Mouse (Mus musculus) lung, postnatal 4 days (tissue): ENCODE results near the gene Syne2.
"Not testable (repeated sequence)": the region's sequence is repeated elsewhere in the genome, so short reads cannot be mapped to it uniquely, and the experiment has no call there.

ENCODE experiments used
- DNase-seq, 2 experiments: peaks; one replicate each; pipeline ENCODE4 v3.0.0; 2021

The Syne2 gene

DNA sequence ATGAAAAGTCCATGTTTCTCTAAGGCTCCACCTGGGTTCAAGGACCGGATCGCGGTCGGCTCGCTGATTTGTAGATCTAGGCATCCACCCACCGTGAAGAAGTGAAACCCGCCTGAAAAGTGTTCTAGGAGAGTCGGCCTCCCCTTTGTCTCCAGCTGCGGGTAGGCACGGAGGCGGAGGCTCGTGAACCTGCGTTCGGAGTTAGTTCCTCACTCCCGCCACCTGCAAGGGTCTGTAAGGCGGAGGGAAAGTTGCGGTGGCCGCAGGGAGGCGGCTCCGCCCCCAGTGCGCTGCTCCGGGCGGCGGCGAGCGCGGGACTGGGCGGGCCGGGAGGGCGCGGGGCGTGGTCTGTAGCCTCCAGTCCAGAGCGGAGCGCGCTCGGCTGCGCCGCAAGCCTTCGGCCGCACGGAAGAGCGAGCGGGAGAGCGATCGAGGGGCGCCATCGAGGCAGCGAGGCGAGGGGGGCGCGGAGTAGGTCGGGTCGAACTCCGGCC lies at the start of gene Syne2:
Gene Syne2 (plus strand): TSS at position 176 of the 494 bp plus-strand sequence.
- DNase-seq = peak; percentile 88 to 90

DNA sequence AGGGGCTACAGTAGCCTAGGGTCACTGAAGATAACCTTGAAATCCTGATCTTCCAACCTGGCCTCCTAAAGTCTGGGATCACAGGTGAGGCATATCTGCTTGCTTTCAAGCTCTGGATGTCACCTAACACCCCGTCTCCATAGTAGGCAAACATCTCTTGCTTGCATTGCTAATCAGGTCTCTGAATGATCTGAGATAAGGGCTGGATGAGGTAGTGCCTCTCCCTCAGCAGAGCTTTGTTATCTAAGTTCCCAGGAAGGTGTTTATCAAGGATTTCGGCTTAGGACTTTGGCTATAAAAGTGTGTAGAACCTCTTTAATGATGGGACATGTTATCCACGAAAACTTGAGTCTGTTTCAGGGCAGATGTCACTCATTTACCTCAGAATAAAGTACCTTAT lies 46.5 kb upstream of the Syne2 start:
- DNase-seq = no peak

DNA sequence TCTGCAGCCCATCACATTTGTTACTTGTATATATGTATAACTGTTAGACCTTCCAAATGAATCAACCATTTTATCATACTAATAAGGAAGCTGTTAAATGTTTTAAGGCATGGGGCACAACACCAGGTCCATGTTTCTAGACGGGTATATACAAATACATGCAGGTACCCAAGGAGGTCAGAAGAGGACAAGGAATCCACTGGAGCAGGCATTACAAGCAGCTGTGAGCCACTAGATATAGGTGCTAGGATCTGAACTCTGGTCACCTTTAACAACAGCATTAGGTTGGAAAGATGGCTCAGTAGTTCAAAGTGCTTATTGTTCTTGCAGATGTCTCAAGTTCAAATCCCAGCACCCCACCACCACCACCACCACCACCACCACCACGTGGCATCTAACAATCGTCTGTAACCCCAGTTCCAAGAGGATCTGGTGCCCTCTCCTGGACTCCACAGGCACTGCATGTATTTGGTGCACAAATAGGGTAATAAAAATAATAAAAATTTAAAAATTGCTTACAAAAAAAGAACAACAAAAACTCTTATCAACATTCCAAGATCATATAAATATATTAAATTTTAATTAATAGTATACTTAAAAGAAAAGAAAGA lies 45.4 kb upstream of the Syne2 start:
- DNase-seq = peak; percentile 43 to 70

DNA sequence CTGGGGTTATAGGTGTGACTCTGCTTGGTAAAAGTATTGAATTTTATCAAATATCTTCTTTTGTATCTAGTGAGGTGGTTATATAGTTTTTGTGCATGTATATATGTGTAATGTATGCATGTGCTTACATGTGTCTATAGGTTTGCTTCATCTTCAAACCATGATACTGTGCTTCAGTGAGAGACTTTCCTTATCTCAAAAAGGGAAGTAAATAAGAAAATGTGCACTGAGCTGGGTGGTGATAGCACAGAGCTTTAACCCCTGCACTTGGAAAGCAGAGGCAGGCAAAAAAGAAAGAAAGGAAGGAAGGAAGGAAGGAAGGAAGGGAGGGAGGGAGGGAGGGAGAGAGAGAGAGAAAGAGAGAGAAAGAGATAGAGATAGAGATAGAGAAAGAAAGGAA lies 36.5 kb upstream of the Syne2 start:
- DNase-seq = no peak

DNA sequence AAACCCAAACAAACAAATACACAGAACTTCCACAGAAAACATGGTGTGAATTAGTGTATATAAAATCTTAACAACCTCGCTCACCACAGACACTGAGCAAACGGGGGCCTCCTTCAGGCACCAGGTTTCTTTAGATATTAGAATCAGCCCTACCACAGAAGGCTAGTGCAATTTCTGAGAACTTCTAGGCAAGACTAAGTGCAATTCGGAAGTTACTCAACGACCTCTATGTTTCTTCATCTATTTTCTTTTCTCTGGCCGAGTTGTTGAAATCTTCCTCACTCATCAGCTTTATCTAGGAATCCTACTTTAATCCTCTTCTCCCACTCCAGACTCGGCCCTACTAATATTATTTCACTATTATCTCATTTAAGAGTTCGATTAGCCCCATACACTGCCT lies 35.9 kb upstream of the Syne2 start:
- DNase-seq = no peak

DNA sequence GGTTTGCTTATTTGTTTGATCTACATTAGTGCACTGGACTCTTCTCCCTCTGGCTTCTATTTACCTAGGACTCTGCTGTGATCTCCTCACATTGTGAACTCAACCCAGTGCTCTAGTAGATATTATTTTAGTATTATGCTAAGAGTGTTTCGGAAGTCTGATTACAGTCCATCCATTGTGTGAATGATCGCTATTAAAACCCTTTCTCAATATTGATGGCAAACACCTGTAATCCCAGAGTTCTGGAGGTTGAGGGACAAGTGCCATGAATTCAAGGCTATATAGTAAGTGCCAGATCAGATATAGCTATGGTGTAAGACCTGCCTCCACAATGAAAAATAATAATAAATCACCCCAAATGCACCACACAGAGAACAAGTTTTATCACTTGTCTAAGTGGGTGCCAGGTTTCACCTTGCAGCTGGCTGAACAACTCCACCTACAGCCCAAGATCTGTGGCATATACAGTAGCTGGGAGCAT lies 33.6 kb upstream of the Syne2 start:
- no peak for DNase-seq

DNA sequence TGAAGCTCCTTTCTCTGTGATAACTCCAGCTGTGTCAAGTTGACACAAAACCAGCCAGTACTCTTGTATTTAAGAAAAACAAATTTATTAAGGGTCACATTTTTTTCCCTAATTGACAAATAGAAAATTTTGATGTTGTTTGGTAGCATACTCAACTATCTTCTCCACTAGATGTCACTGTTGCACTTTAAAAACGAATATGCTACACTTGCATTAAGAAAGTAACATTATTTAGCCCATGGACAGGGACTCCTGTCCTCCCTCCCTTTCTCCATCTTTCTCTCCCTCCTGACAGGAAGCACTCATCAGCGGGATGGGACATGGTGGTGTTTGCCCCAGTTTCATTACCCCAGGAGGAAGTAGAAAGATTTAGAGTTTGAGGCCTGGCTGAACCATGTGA lies 31.3 kb upstream of the Syne2 start:
- not testable (repeated sequence) for DNase-seq

DNA sequence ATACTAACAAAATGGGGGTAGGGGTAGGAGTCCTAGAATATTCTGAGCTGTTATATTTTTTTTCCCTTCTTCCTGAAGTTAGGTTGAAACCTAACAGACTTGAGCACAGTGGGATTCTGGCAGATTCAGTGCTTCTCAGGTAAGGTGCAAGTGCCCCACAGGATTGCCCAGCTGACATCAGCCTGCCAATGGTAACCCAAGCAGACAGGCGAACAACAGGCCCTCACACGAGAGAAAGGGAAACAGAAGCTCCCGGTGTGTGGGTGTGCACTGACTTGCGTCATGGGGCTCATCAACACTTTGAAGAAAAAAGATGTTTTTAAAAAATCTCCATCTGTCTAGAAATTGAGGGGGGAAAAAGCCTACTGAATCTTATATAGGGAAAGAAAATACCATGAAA lies 28.5 kb upstream of the Syne2 start:
- peak in 1 of 2 experiments; percentile 12 for DNase-seq

DNA sequence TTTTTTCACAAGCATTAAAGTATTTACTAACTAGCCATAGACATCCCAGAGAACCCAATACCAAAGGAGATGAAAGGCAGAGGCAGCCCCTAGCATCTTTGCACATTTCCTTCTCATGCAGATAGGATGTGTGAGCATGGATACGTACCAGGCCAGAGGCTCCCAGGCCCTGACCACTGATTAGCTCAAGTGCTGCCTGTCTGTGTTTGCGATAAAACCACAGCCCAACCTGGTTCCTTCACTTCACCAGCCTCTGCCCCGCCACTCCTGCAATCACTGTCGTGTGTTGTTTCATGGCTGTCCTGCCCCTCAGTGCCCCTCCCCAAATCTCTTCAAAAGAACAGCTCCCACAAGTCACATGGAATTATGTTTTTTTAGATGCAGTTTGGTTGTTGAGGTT lies 23.4 kb upstream of the Syne2 start:
- no peak for DNase-seq

DNA sequence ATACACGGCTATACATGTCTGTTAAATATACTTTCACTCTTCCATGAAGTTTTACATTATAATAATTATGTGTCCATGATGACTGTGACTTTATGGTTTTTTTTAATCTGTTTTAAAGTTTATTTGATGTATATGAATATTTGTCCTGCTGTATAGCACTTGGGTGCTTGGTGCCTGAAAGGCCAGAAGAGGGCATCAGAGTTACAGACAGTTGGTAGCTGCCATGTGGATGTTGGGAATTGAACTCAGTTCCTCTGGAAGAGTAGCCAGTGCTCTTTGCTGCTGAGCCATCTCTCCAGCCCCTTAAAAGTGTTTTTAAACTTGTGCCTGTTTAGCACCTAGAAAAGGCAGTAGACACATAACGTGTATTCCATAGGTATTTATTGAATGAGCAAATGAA lies 21.4 kb upstream of the Syne2 start:
- no peak for DNase-seq

DNA sequence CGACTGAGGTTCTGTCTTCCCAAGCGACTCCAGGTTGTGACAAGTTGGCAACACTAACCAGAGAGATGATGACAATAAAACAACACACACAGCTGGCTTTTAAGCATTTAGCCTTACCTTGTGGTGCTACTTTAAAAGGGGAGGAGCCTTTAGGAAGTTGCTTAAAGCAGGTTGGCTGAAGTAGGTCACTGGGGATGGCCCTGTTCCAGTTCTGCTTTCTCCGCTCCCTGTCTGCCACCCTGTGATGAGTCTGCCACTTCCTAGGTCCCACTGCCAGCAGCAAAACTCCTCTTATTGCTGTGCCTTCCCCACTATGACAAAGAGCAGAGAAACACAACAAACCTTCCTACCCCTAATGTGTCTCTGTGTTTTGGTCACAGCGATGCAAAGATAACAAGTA lies 11.7 kb upstream of the Syne2 start:
- DNase-seq = no peak

DNA sequence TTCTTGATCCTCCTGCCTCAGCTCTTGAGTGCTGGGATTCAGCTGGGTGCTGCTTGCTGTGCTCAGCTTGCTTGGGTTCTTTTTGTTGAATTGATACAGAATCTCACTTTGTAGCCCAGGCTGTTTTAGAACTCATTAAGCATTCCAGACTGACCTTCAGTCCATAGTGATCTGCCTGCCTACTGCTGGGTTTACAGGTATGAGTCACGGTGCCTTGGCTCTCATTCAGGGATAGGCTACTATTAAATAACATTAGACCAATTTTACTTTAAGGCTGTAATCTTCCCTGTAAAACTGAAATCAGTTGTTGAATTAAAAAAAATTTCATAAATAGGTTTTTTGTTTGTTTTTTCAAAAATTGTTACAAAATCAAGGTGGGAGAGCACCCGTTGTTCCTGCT lies 4.2 kb upstream of the Syne2 start:
- DNase-seq = no peak

DNA sequence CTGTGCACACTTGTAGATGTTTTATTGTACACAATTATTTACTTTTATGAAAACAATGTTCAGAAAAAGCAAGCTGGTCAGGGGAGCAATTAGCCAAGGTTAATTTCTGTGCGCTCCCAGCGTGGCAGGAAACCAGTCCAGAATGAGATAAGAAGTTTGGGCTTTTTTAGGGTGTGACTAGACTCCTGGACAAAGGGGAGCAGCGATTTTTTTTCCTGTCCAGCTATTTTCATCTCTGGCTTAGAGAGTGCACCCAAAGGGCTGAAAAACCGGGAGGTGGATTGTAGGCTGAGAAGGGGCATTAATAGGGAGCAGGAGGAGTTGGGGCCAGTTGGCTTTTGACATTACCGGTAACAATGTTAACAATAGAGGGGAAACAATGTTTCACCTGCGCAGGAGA lies 3.4 kb upstream of the Syne2 start:
- DNase-seq = no peak

DNA sequence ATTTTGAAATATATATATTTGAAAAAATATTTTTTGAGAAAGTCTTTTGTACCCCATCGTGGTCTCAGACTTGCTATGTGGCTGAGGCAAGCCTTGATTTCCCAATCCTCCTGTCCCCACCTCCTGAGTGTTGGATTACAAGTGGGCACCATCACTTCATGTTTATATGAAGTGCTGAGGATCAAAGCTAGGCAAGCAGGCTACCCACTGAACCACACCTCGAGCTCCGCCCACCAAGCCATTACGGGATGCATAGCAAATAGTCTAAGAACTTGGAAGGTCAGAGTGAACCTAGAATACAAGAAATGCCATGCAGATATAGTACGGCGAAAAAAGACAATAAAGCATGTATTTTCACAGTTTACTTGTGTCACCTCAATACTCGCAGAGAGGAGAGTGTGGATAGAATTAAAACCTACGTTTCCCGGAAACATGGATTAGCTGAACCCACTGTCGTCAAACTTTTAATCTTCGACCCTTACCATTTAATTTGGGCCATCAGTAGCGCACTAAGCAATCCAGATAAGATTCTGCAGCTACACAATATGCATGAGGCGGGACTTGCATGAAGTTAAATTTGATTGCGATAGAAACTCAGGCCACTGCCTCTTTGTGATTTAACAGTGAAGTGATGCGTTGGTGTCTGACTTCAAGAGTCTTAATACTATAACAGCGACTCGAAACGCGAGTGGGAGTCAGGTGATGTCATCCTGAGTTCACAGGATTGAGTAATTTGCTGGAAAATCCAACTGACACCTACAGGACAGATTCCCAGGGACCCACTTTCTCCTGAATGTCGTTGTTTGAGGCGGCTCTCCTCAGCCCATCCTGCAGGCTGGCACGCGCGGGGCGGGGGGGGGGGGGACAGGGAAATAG lies 715 bp upstream of the Syne2 start:
- DNase-seq = peak in 1 of 2 experiments; percentile 44

DNA sequence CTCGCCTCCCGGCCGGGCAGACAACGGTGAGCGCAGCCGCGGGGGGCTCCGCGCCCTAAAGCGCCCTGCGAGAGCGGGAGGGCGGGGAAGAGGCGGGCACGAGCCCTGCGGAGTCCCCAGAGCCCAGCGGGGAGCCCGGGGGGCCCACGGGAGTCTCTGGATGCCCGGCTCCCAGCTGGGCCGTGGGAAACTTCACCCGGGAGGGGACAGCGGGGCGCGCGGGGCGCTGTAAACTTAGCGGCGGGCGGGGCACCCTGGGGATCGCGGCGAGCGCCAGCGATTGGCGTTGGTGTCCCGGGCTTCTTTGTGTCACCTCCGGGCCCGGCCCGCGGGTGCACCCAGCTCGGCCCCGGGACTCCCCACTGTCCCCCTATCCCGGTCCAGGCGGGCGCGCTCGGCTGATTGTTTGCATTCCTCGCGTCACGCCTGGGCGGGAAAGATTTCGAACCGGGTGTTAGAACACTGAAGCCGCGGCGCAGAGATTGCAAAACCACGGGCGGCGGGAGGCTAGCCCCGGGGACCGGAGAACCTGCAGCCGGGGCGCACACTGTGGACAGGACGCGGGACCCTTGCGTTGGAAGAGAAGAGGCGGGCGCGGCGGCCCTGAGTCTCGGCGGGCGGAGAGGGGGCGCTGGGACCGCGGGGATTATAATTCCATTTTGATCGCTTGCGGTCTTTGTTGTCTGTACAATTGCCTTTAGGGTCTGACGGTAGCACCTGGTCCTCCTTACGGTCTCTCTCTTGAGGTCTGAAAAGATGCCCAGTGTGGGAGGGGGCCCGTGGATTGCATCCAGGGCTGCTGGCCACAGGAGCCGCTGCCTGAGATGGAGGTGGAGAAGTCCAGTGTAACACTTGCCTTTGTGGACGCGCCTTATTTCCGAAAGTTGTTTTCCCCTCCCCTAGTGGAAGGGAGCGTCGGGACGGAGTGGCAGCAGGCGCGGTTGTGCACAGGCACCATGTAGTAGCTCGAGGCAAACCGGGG lies 810 bp downstream of the Syne2 start:
- DNase-seq = peak; percentile 78 to 82

DNA sequence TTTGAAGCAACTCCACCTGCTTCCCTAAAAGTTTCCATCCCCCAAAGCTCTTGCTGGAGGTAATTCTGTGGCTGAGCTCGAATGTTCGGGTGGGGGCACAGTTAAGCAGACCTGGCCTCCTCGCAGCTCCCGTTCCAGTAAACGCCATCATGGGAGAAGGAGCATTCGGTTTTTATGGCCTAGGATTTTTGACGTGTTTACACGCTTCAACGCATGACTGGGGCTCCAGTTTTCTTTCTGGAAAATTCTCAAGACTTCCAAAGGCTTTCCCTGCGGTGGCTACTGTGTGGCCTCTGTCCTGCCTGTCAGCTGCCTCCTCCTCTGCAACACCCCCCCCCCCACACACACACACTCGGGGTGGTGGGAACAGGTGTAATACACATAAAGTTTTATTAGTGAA lies 1.5 kb downstream of the Syne2 start:
- no peak for DNase-seq

DNA sequence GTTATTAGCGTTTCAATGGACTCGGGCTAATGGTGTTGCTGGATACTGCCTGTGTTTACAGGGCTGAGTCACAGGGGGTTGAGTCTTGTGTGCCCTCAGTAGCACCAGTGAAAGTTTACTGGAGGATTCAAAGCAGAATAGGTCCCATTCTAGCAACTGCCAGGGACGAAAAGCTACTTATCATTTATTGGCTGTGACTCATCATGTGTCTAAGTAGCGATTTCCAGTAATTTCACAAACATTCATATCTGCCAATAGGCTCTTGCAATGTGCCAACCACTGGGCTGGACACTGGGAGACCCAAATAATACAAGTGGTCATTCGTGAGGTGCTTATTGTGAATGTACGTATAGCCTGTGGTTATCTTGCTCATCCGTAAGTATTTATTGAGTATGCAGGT lies 2.3 kb downstream of the Syne2 start:
- DNase-seq = no peak

DNA sequence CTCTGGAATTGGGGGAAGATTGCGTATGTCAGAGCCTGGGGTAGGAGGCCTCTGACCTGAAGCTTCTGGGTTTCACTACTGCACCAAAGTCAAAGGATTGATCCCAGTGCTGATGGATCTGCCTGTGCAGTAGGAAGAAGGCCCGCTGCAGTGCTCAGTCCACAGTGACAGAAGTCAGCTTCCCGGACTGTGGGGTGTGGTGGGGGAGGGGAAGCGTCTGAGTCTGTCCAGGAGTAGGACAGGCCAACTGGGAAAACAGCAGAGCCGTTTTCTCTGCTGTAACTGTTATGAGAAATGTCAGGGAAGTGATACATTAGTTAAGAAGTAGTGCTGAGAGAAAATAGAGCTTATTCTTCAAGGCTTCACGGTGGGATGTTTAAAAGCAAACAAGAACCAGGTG lies 4.2 kb downstream of the Syne2 start:
- no peak for DNase-seq

DNA sequence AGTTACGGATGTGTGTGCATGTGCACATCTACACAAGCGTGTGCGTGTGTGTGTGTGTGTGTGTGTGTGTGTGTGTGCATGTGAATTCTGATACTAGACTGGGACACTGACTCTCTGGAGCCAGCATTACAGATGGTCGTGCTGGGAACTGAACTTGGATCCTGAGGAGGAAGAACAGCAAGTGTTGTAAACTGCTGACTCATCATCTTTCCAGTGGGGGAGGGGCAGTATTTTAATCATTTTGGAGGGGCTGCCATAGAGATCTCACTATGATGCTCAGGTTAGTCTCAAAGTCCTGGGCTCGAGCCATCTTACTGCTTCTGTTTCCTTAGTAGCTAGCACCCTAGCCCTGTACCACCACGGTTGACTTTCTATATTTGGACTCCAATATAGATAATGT lies 5.5 kb downstream of the Syne2 start:
- DNase-seq = no peak

DNA sequence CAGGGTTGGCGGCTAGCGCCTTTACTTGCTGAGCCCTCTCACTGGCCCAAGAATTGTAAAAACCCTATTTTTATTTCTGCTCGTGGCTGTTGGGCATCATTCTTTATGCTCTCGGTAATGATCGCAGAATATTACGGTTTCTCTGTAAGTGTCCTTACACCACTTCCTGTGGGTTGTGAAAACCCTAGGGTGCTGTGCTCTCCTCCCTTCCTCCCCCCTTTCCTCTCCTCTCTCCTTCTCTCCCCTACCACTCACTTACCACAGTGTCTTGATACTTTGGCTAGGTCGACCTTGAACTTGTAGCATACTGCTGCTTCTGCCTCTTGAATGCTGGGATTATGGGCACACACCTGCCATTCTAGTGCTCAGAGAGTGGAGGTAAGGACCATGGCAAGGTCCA lies 7.5 kb downstream of the Syne2 start:
- no peak for DNase-seq

DNA sequence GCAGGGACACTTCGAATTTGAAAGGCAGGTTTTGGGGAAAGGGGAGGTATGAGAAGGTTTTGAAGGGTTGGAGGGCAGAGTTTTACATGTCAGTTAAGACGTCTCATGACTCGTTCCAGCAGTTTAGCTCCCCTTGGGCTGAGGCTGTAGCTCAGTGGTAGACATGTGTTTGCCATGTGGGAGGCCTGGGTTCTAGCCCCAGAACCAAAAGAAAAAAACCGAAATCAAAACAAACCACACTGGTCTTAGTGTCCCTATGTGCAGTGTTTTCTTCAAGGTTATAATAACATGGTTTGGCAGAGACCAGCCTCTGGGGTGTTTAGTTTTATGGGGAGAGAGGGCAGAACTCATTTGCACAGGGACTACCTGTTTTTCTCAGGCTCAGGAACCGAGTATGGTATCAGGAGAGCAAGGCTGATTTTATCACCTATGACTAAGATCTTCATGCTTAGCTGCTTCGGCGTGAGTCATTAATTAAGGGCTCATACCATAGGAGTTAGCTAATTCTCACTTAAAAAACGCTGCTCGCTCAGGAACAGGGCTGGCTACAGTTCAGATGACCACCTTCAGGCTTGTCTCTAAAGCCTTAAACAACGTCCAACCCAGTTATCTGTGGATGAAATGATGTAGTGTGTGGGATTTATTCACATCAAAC lies 8.9 kb downstream of the Syne2 start:
- DNase-seq = no peak

DNA sequence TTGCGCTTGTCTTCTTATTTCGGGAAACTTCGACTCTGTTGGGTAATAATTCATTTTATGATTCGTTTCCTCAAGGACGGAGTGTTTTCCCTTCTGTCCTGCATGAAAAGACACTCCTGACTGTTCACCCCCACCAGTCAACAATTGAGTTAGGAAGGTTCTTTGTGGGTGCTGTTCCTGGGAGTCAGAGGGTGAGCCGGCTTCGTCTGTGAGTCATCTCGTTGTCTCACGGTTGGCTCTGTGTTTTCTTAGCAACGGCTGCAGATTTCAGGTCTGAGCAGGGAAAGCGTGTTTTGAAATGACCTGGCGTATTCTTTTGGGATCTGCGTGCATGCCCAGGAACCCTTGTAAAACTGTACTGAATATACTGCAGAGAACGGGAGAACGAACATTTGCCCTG lies 9.8 kb downstream of the Syne2 start:
- DNase-seq = no peak

DNA sequence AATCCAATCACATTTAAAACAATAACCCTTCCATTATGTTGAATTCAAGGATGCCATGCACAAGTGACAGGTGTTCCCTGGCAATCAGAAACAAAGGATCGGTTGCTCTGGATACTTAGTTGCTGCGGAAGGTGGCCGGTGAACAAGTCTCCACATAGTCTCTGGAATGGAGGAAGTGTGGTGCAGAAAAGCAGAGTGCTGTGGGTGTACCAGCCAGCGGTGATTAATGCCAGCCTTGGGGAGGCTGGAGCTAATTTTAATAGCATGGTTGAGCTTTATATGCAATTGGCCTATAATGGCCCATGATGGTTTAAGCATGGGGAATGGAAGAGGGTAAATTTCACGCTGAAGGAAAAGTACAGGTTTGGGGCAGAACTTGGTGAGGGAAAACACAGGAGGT lies 11.7 kb downstream of the Syne2 start:
- no peak for DNase-seq
